12 mouse cellular contexts compared by ENCODE assay signal in genomic region chr16:21702314-21702690, GRCm38 (mm10). TPM values are rescaled to one million over a fixed set of nuclear protein-coding genes. Genes with fewer than 3 reads are reported as not detected.
DNase-seq lines count a peak whose midpoint lies in the region; ATAC-seq and TF ChIP-seq lines count a peak whose summit lies in the region.
"Had no signal": no experiment of that assay in that cellular context is flagged by ENCODE, and none has a peak within 500 bp of the region (broad histone marks: within the 10 kb centered on the region; RNA-seq: fewer than 3 reads in every experiment).

No protein-coding gene starts in this region.

- ATAC-seq in midbrain, embryonic 13.5 days: peak; percentile 81
- no peak for ATAC-seq in lung, postnatal 0 days

- peak overlapping the region; percentile 61 for H3K27ac ChIP-seq in midbrain, embryonic 13.5 days
- no peak overlapping the region for H3K27ac ChIP-seq in lung, postnatal 0 days (ENCODE audit: low read length)
- H3K27ac ChIP-seq: liver, embryonic 13.5 days had no signal

- H3K36me3 ChIP-seq in E14TG2a.4 (ENCODE audit: insufficient read depth, low read length): no peaks in the 10 kb centered on the region
- H3K36me3 ChIP-seq in midbrain, embryonic 13.5 days: no peaks in the 10 kb centered on the region
- no peaks in the 10 kb centered on the region for H3K36me3 ChIP-seq in lung, postnatal 0 days (ENCODE audit: insufficient read depth, low read length)
- H3K36me3 ChIP-seq: liver, embryonic 13.5 days had no signal

- WGBS in midbrain, embryonic 13.5 days: 2% methylated on average over 3 of the region's 3 CpGs
- WGBS in lung, postnatal 0 days: 35% methylated on average over 3 of the region's 3 CpGs

- H3K4me2 ChIP-seq in midbrain, embryonic 13.5 days (replicated peaks): peak overlapping the region; percentile 36
- no peak overlapping the region for H3K4me2 ChIP-seq in lung, postnatal 0 days (replicated peaks; ENCODE audit: low read depth, low read length)
- H3K4me2 ChIP-seq: liver, embryonic 13.5 days had no signal

- H3K27me3 ChIP-seq in E14TG2a.4 (ENCODE audit: insufficient read depth, low read length): peaks cover 46% of the 10 kb centered on the region
- H3K27me3 ChIP-seq in midbrain, embryonic 13.5 days: no peaks in the 10 kb centered on the region
- no peaks in the 10 kb centered on the region for H3K27me3 ChIP-seq in lung, postnatal 0 days (replicated peaks; ENCODE audit: insufficient read depth, low read length)

- peaks cover 31% of the 10 kb centered on the region for H3K4me1 ChIP-seq in E14TG2a.4 (replicated peaks; ENCODE audit: low read depth, low read length)
- H3K4me1 ChIP-seq in midbrain, embryonic 13.5 days (replicated peaks): peaks cover 11% of the 10 kb centered on the region
- H3K4me1 ChIP-seq in lung, postnatal 0 days (ENCODE audit: insufficient read depth, low read depth, low read length): no peaks in the 10 kb centered on the region
- H3K4me1 ChIP-seq: liver, embryonic 13.5 days had no signal

- peak; percentile 80 for DNase-seq in embryo, embryonic 10.5 days (ENCODE audit: low spot score)
- DNase-seq in forelimb bud, embryonic 11.5 days (ENCODE audit: low read depth, low spot score): peak; percentile 24
- no peak for DNase-seq in adrenal gland, postnatal 10 days
- DNase-seq in lung, adult 18-20 months: no peak
- DNase-seq in ovary, postnatal 14 days (ENCODE audit: low spot score): no peak
- DNase-seq in lung, postnatal 0 days (ENCODE audit: low spot score): no peak
- DNase-seq: adrenal gland, postnatal 14 days; cerebellum, adult 9-11 months; gastrocnemius, postnatal 10 days; liver, embryonic 13.5 days had no signal

- peak overlapping the region; percentile 37 for H3K4me3 ChIP-seq in E14TG2a.4 (replicated peaks; ENCODE audit: low read length)
- H3K4me3 ChIP-seq in midbrain, embryonic 13.5 days (replicated peaks): peak overlapping the region; percentile 16; the same call in 1 of the 2 replicates
- no peak overlapping the region for H3K4me3 ChIP-seq in lung, postnatal 0 days (ENCODE audit: low read depth, low read length)
- H3K4me3 ChIP-seq: liver, embryonic 13.5 days had no signal

- no peak overlapping the region for H3K9ac ChIP-seq in midbrain, embryonic 13.5 days (replicated peaks)
- H3K9ac ChIP-seq in lung, postnatal 0 days (replicated peaks; ENCODE audit: low read depth): no peak overlapping the region
- H3K9ac ChIP-seq: liver, embryonic 13.5 days had no signal

- no peak for TF ChIP-seq CTCF in E14TG2a.4 (conservative IDR thresholded peaks at IDR 0.05; ENCODE audit: low read length)
- TF ChIP-seq CTCF in lung, postnatal 0 days (IDR thresholded peaks at IDR 0.05): no peak

- no peak for TF ChIP-seq EP300 in lung, postnatal 0 days (IDR thresholded peaks at IDR 0.05)

- peaks cover 26% of the 10 kb centered on the region for H3K9me3 ChIP-seq in E14TG2a.4 (ENCODE audit: low read length)
- H3K9me3 ChIP-seq in midbrain, embryonic 13.5 days: peaks cover 8% of the 10 kb centered on the region; the same call in 1 of the 2 replicates
- no peaks in the 10 kb centered on the region for H3K9me3 ChIP-seq in lung, postnatal 0 days (ENCODE audit: low read length)
- H3K9me3 ChIP-seq: liver, embryonic 13.5 days had no signal

RNA-seq across cellular contexts. Expression of gene 2510009E07Rik, which starts 7.8 kb away (rescaled TPM):
- polyA plus RNA-seq in midbrain, embryonic 13.5 days (2015; fragmentation: Nextera tagmentation; extraction: Ambion mirVana): 76.4 and 91.1 TPM in 2 replicates
- total RNA-seq in adrenal gland, postnatal 10 days (2021): 10 to 100 TPM; 16.6 to 22.2 TPM
- 16.8 and 17.0 TPM in 2 replicates for polyA plus RNA-seq in lung, postnatal 0 days (2015; fragmentation: Nextera tagmentation; extraction: Ambion mirVana)

Comparison
In these comparisons a context has a peak if more than half of its experiments do, and no peak if none do; other contexts are left out.
1. DNase-seq: peak in embryo, embryonic 10.5 days (single experiment) and forelimb bud, embryonic 11.5 days (single experiment); none in adrenal gland, postnatal 10 days (single experiment), lung, adult 18-20 months (0 of 2), ovary, postnatal 14 days (single experiment) and lung, postnatal 0 days (single experiment).